Mouse (Mus musculus) heart, embryonic 12.5 days (tissue): ENCODE results near the gene Gpr19. TPM values are rescaled to one million over a fixed set of nuclear protein-coding genes. Genes with fewer than 3 reads are reported as not detected.

Experiments used
- ATAC-seq: fragments of 200-750 bp; cut with Nextera tagmentation; 2 replicates; pipeline ENCODE4 v1.8.0; 2017; ENCODE audit warnings: moderate TSS enrichment, moderate library complexity; ENCODE audit not compliant: insufficient number of reproducible peaks, low FRiP score
- H3K27ac ChIP-seq: fragments of 300-500 bp; sonication (generic); 2 replicates; pipeline ENCODE4 v1.5.1; 2016; ENCODE audit warnings: mild to moderate bottlenecking, moderate library complexity; ENCODE audit not compliant: poor library complexity, severe bottlenecking
- H3K27me3 ChIP-seq: fragments of 300-500 bp; sonication (generic); replicated peaks from 2 replicates; pipeline ENCODE4 v1.6.1; 2016; ENCODE audit warnings: mild to moderate bottlenecking, moderate library complexity
- H3K36me3 ChIP-seq: fragments of 300-500 bp; sonication (generic); 2 replicates; pipeline ENCODE4 v1.6.1; 2016; ENCODE audit warnings: mild to moderate bottlenecking, moderate library complexity
- H3K4me1 ChIP-seq: fragments of 300-500 bp; sonication (generic); replicated peaks from 2 replicates; pipeline ENCODE4 v1.6.1; 2016; ENCODE audit warnings: mild to moderate bottlenecking
- H3K4me2 ChIP-seq: fragments of 300-500 bp; sonication (generic); 2 replicates; pipeline ENCODE4 v1.6.1; 2016; ENCODE audit warnings: mild to moderate bottlenecking, moderate library complexity
- H3K4me3 ChIP-seq: fragments of 300-500 bp; sonication (generic); 2 replicates; pipeline ENCODE4 v1.5.1; 2016; ENCODE audit warnings: mild to moderate bottlenecking
- H3K9ac ChIP-seq: fragments of 300-500 bp; sonication (generic); 2 replicates; pipeline ENCODE4 v1.6.1; 2016; ENCODE audit warnings: mild to moderate bottlenecking, moderate library complexity
- H3K9me3 ChIP-seq: fragments of 300-500 bp; sonication (generic); replicated peaks from 2 replicates; pipeline ENCODE4 v1.6.1; 2016; ENCODE audit warnings: mild to moderate bottlenecking, moderate library complexity
- WGBS: fragments of 180-500 bp; shearing (Covaris S2); methylation state at CpG from one replicate; pipeline ENCODE4 v1.1.7; 2016; 5-methylcytosine and 5-hydroxymethylcytosine counted together
- polyA plus RNA-seq: library from polyadenylated mRNA; unstranded; fragments of >200 nt; fragmentation: Nextera tagmentation; extraction: Ambion mirVana; gene quantifications from 2 replicates; pipeline ENCODE4 v1.2.1, GENCODE M21; 2016

The Gpr19 gene
- polyA plus RNA-seq, result 9.0 and 10.2 TPM in 2 replicates

DNA sequence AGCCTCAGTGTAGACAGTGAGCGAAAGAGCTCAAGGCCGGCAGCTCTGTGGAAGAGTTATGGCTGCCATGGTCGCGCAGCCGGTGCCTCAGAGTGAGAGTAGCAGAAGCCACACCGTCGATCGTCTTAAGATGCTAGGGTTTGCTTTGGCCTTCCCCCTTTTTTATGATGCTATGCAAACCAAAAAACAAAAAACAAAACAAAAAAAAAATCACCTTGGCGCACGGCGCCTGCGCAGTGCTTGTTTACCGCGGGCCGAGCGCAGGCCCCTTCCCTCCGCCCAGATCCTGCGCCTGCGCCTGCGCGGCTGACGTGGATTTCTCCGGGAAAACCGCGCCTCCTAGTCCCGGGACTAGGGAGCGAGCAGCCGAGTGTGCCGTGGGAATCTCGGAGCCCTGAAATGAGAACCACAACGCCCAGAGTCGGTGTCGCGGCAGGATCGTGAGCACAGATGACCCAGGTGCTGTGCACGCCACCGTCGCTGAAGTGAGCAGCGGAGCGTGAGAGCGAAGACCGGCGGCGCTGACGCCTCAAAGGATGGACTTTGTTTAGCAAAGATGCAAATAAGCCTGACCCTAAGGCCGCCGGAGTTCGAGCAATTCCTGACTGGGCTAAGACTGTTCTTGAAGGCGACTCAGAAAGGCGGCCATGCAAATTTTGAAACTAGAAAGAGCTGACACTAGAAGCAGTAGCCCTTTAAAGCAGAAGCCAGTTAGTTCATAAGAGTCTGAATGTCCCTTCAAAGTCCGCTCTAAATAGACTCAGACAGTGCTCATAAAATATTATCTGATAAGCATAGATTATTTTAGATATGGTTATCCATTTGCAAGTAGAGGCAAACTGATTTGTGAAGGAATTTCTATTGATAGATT, at the start of gene Gpr19:
Gene Gpr19 (minus strand): TSS at position 484 of the 871 bp plus-strand sequence.
- H3K9me3 ChIP-seq, result no peaks in the 10 kb centered on the region
- peak; percentile 95 for ATAC-seq
- H3K4me1 ChIP-seq, result peaks cover 7% of the 10 kb centered on the region; the same call in 1 of the 2 replicates
- peak within 1 kb of the TSS; percentile 100 for H3K27ac ChIP-seq
- H3K27me3 ChIP-seq, result no peaks in the 10 kb centered on the region
- peak within 1 kb of the TSS; percentile 78 for H3K4me2 ChIP-seq
- under 1% methylated on average over 51 of the region's 51 CpGs for WGBS
- H3K9ac ChIP-seq, result peak within 1 kb of the TSS; percentile 82
- H3K4me3 ChIP-seq, result peak within 1 kb of the TSS; percentile 58
- H3K36me3 ChIP-seq, result 0 out of 2 replicates have a peak, but pooled peaks cover 2% of the 10 kb centered on the region

DNA sequence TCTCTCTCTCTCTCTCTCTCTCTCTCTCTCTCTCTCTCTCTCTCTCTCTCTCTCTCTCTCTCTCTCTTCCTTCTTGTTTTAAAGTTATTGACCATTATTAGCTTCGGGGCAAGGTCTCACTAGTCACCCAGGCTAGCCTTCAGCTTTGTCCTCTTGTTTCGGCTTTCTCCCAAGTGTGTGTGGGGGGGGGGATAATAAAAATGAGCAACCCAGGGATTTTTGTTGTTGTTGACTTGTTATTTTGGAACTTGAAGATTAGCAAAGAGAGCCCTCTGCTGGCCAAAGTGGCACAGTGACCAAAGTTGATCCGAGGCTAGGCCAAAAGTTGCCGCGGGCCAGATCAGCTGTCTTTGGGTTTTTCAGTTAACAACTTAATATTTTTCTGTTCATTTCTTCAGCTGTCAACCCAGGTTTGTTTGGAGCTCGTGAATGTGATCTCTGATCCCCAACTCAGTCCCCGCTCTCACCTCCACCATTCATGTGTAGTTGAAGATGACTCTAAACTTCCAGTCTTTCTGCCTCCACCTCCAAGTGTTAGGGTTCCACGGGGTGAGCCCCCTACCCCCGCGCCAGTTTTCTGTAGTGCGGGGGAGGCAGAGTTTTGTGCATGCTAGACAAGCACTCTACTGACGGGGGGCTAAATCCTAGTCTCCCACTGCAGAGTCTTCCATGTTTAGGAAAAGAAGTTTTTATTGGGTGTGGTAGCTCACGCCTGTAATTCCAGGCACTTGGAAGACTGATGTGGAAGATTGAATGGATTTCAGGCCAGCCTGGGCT, 49.1 kb upstream of the Gpr19 start:
- H3K4me1 ChIP-seq, result peaks cover 40% of the 10 kb centered on the region
- no peak overlapping the region for H3K27ac ChIP-seq
- no peak overlapping the region for H3K4me3 ChIP-seq
- H3K9me3 ChIP-seq, result no peaks in the 10 kb centered on the region
- no peak for ATAC-seq
- no peaks in the 10 kb centered on the region for H3K27me3 ChIP-seq
- H3K9ac ChIP-seq, result no peak overlapping the region
- peaks cover 12% of the 10 kb centered on the region for H3K36me3 ChIP-seq
- 43% methylated on average over 13 of the region's 13 CpGs for WGBS
- no peak overlapping the region for H3K4me2 ChIP-seq

DNA sequence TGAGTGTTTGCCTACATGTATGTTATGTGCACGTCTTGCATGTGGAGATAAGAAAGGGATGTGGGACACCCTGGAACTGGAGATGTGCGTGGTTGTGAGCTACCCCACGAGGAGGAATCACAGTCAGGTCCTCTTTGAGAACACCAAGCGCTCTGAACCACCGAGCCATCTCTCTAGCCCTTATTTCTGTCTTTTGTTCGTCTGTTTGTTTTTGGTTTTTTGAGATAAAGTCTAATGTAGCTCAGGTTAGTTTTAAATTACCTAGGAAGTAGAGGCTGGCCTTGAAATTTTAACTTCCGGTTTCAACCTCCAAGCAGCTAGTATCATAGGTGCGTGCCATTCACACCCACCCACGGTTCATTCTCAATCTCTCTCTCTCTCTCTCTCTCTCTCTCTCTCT, 48.5 kb upstream of the Gpr19 start:
- 77% methylated on average over 9 of the region's 9 CpGs for WGBS
- Histone ChIP-seq H3K27me3 (no peaks in the 10 kb centered on the region), H3K4me1 (peaks cover 46% of the 10 kb centered on the region), H3K4me2 (no peak overlapping the region), H3K36me3 (peaks cover 16% of the 10 kb centered on the region), H3K9ac (no peak overlapping the region), H3K4me3 (no peak overlapping the region), H3K9me3 (no peaks in the 10 kb centered on the region), H3K27ac (no peak overlapping the region)
- no peak for ATAC-seq

DNA sequence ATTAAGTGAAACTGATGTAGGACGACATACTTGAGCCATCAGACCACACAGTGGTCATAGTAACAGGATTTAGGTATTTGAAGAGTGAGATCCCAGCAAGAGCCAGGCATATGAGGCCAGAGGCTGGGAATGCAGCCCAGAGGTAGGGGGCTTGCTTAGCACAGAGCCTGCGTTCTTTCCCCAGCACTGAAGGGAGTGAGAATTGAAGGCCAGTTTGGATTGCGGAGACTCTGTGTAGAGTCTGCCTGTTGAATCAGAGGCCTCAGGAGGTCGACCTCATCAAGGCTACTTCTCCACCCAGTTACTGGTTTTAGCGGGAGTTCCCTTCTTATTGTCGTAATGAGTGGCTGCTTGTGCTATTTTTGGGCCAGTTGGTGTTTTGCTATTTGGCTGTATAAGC, 47.7 kb upstream of the Gpr19 start:
- H3K9ac ChIP-seq, result no peak overlapping the region
- ATAC-seq, result no peak
- H3K27me3 ChIP-seq, result no peaks in the 10 kb centered on the region
- no peaks in the 10 kb centered on the region for H3K9me3 ChIP-seq
- peaks cover 18% of the 10 kb centered on the region for H3K36me3 ChIP-seq
- H3K27ac ChIP-seq, result 0 out of 2 replicates have a peak overlapping the region, but pooled peaks have one; percentile 2
- 45% methylated on average over 6 of the region's 6 CpGs for WGBS
- no peak overlapping the region for H3K4me3 ChIP-seq
- no peak overlapping the region for H3K4me2 ChIP-seq
- H3K4me1 ChIP-seq, result peaks cover 41% of the 10 kb centered on the region

DNA sequence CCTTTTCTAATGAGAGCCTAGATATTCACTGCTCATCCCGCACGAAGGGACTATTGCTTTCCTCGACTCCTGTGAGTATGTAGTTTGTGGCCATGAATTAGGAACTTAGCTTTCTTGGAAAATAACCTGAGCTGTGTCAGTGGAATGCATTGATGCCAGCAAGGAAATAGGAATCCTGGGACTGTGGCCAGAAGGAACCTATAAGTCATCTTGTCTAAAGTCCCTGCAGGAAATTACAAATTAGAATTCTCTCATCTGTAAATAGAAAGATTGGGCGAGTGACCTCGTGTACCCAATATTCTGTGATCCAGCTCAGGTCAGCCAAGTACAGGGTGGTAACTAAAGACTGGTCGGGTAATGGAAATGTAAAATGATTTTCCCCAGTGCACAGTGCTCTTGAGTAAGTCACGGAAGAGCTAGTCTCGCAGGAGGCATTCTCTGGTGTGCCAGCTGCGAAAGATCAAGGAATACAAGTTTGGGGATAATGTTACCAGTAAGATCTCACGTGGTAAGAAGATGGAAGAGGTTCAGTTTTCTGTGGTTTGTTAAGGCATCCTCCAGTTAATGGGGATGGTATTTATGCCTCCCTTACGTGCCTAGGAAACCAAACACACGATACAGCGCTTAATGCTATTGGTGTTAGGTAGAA, 45.5 kb upstream of the Gpr19 start:
- no peak overlapping the region for H3K27ac ChIP-seq

DNA sequence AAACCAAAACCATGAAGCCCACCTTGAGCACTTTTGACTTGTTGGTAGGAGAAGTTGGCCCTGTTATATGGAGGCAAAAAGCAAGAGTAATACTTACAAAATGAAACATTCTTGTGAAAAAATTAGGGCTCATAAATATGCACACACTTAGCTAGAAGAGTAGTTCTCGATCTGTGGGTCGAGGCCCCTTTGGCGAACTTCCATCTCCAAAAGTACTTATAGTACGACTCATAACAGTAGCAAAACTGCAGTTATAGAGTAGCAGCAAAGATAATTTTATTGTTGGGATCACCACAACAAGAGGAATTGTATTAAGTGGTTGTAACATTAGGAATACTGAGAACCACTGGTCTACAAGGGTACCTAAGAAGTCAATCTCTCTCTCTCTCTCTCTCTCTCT, 41.4 kb upstream of the Gpr19 start:
- H3K36me3 ChIP-seq, result peaks cover 20% of the 10 kb centered on the region
- H3K9me3 ChIP-seq, result no peaks in the 10 kb centered on the region
- 86% methylated on average over 4 of the region's 4 CpGs for WGBS
- H3K27me3 ChIP-seq, result no peaks in the 10 kb centered on the region
- no peak overlapping the region for H3K4me2 ChIP-seq
- peaks cover 19% of the 10 kb centered on the region for H3K4me1 ChIP-seq
- H3K27ac ChIP-seq, result no peak overlapping the region
- H3K4me3 ChIP-seq, result no peak overlapping the region
- H3K9ac ChIP-seq, result no peak overlapping the region
- ATAC-seq, result no peak

More for the DNA sequence above, 45.5 kb upstream of the Gpr19 start:
- peaks cover 21% of the 10 kb centered on the region for H3K36me3 ChIP-seq
- H3K4me2 ChIP-seq, result no peak overlapping the region
- 80% methylated on average over 13 of the region's 13 CpGs for WGBS
- no peaks in the 10 kb centered on the region for H3K27me3 ChIP-seq
- peaks cover 40% of the 10 kb centered on the region for H3K4me1 ChIP-seq
- no peaks in the 10 kb centered on the region for H3K9me3 ChIP-seq
- no peak for ATAC-seq
- H3K9ac ChIP-seq, result no peak overlapping the region
- no peak overlapping the region for H3K4me3 ChIP-seq

DNA sequence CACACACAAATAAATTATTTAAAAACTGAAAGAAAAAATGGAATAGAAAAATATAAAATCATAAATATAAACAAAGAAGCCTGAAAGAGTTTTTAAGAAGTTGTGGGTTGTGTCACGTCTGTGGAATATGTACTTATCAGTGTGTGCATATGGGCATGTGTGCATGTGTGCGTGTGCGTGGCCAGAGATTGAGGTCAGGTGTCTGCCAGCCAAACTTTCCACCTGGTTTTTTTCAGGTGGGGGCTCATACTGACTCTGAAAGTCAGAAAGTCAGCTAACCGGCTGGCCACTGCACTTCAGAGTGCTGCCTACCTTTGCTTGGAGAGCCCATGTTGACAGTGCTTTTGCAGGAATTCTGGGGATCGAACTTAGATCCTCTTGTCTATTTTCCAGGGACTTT, 35.9 kb upstream of the Gpr19 start:
- Histone ChIP-seq H3K9ac (no peak overlapping the region), H3K4me1 (peaks cover 24% of the 10 kb centered on the region), H3K27ac (no peak overlapping the region), H3K4me2 (no peak overlapping the region), H3K9me3 (no peaks in the 10 kb centered on the region), H3K36me3 (peaks cover 3% of the 10 kb centered on the region; the same call in 1 of the 2 replicates), H3K4me3 (no peak overlapping the region), H3K27me3 (no peaks in the 10 kb centered on the region)
- WGBS, result 89% methylated on average over 5 of the region's 5 CpGs
- no peak for ATAC-seq

DNA sequence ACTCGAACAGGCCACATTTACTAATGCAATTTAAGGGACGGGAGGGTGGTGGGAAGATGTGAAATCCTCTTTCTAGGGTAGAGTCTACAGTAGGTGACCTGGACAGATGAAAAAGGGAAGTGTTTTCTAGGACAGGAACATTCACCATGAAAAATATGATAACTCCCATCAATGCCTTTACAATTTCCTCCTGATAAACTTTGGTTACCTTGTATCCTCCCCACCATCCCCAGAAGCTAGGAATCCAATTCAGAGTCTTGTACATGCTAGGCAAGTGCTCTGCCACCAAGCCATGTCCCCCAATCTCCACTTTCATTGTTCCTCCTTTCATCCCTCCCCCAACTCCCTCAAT, 34.8 kb upstream of the Gpr19 start:
- 76% methylated on average over 2 of the region's 2 CpGs for WGBS
- Histone ChIP-seq H3K4me3 (no peak overlapping the region), H3K9me3 (no peaks in the 10 kb centered on the region), H3K36me3 (peaks cover 3% of the 10 kb centered on the region; the same call in 1 of the 2 replicates), H3K27me3 (no peaks in the 10 kb centered on the region), H3K4me1 (peaks cover 26% of the 10 kb centered on the region), H3K9ac (no peak overlapping the region), H3K4me2 (no peak overlapping the region), H3K27ac (no peak overlapping the region; the same call in 1 of the 2 replicates)
- ATAC-seq, result no peak

DNA sequence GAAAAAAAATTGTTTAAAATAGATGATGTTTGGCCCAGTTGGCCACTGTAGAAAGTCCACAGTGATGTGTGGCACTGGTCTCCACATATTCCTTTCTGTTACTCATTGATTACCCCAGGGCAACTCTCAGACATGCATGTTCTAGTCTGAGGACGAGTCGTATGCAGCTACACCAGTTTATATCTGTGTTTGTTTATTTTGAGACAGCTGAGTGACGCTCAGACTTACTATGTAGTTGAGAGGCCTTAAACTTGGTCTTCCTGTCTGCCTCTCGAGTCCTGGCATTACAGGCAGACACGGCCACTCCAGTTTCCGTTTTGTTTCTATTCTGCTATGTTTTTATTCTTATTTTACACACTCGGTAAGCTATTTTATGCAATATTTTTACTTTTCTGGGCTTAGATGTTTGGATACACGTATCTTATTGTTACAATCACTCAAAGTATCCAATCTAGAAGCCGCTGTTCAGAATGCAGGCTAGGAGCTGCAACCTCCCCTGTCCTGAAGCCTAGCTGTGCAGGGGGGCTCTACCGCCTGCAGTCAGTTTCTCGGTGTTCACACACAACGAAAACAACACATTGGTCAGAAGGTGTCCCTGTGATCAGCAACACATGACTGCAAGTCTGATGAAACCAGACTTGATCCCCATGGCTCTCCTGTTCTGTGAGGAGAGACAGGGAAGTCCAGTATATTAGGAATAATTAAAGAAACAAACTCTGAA, 34.3 kb upstream of the Gpr19 start:
- H3K27ac ChIP-seq, result no peak overlapping the region; the same call in 1 of the 2 replicates
- WGBS, result 68% methylated on average over 12 of the region's 12 CpGs
- no peak overlapping the region for H3K4me3 ChIP-seq

DNA sequence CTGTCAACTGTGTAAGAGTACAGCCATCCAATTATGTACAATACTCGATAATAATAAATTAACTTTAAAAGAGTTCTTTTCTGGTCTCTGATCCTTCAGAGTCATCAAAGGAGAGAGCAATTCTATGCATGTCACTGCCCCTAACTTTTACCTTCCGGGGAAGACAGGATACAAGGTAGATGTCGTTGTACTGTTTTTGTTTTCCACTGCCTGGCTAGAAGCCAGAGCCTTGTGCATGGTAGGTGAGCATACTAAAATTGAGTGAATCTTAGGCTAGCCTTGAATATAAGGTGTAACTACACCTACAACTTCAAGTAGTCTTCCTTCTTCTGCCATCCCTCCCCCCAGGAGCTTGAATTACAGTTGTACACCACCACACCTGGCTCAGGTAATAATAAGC, 32.8 kb upstream of the Gpr19 start:
- ATAC-seq, result no peak
- no peaks in the 10 kb centered on the region for H3K36me3 ChIP-seq
- no peak overlapping the region for H3K4me3 ChIP-seq
- peaks cover 26% of the 10 kb centered on the region for H3K4me1 ChIP-seq
- 83% methylated on average over 3 of the region's 3 CpGs for WGBS
- no peak overlapping the region for H3K27ac ChIP-seq
- H3K4me2 ChIP-seq, result peak overlapping the region; percentile 63; the same call in 1 of the 2 replicates
- H3K27me3 ChIP-seq, result no peaks in the 10 kb centered on the region
- no peaks in the 10 kb centered on the region for H3K9me3 ChIP-seq
- H3K9ac ChIP-seq, result no peak overlapping the region

More for the DNA sequence above, 34.3 kb upstream of the Gpr19 start:
- H3K27me3 ChIP-seq, result no peaks in the 10 kb centered on the region
- H3K9ac ChIP-seq, result peak overlapping the region; percentile 20; the same call in 1 of the 2 replicates
- peaks cover 3% of the 10 kb centered on the region; the same call in 1 of the 2 replicates for H3K36me3 ChIP-seq
- no peaks in the 10 kb centered on the region for H3K9me3 ChIP-seq
- ATAC-seq, result no peak
- peak overlapping the region; percentile 17; the same call in 1 of the 2 replicates for H3K4me2 ChIP-seq
- peaks cover 26% of the 10 kb centered on the region for H3K4me1 ChIP-seq
